Mouse (Mus musculus): ENCODE results near the gene Nol3.

Nol3 gene

DNA sequence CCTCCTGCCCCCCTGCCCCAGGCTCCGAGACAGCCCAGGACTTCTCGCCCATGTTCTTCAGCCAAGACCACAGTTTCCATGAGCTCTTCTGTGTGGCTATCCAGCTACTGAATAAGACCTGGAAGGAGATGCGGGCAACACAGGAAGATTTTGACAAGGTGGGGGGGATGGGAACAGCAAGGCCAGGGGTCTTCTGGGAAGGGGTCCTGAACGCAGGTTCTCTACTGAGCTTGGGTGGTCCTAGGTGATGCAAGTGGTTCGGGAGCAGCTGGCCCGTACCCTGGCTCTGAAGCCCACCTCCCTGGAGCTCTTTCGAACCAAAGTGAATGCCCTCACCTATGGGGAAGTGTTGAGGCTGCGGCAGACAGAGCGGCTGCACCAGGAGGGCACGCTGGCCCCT is 32.5 kb downstream of the Nol3 start:
- no peak for DNase-seq (ENCODE audit: low read depth, low spot score)

- no peak for DNase-seq (ENCODE audit: low read depth, low spot score)
These were observed 33.4 kb downstream of the Nol3 start for GRCm38 (mm10) chr8:105309142-105309847.

- DNase-seq (ENCODE audit: low read depth, low spot score) = no peak
These were observed 34.2 kb downstream of the Nol3 start for GRCm38 (mm10) chr8:105310118-105310517.

GRCm38 (mm10) chr8:105311718-105312117 is 35.8 kb downstream of the Nol3 start:
- DNase-seq (ENCODE audit: low read depth, low spot score) = no peak

DNA sequence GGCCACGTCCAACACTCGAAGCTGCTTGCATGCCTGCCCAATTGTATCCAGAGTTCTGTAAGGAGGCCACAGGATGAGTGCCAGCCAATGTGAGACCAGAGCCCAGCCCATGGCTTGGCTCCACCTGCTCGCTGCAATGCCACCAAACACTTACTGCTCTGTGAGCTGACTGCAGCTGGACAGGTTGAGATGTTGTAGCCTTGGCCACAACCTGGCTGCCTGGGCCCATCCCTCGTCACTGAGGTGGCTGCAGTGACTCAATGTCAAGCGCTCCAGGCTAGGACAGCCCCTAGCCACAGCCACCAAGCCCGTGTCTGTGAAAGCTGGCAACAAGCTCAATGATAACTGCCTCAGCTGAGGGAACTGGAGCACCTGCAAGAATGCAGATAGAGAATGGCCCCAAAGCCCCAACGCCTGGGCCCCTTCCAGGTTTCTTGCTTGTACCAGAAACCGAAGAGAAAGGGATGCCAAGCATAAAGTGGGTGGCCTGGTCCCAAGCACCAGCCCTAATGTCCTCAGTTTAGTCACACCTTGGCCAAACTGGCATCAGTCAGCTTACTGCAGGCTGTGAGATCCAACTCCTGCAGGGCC is 37.0 kb downstream of the Nol3 start:
- DNase-seq (ENCODE audit: low read depth, low spot score) = no peak

GRCm38 (mm10) chr8:105313622-105314402 is 37.9 kb downstream of the Nol3 start:
- no peak for DNase-seq (ENCODE audit: low read depth, low spot score)

- DNase-seq (ENCODE audit: low read depth, low spot score) = no peak
These were observed 39.3 kb downstream of the Nol3 start for GRCm38 (mm10) chr8:105315073-105315769.

DNA sequence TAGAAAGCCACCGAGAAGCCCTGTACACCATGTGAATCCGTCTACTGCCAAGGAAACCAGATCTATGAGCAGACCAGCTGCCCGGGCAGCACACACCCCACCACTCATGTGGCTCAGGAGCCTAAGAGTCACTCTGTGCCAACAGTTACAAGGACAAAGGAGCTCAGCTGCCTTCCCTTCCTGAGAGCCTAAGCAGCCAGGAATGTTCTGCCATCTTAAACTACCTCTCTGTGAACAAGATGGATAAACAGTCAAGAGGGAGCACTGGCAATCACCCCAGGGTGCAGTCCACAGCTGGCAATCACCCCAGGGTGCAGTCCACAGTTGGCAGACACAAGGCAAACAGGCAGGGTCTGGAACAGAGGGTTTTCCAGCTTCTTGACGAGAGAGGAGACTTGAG is 42.0 kb downstream of the Nol3 start:
- DNase-seq (ENCODE audit: low read depth, low spot score) = peak; percentile 79

GRCm38 (mm10) chr8:105318662-105319190 is 42.8 kb downstream of the Nol3 start:
- DNase-seq (ENCODE audit: low read depth, low spot score) = no peak

DNA sequence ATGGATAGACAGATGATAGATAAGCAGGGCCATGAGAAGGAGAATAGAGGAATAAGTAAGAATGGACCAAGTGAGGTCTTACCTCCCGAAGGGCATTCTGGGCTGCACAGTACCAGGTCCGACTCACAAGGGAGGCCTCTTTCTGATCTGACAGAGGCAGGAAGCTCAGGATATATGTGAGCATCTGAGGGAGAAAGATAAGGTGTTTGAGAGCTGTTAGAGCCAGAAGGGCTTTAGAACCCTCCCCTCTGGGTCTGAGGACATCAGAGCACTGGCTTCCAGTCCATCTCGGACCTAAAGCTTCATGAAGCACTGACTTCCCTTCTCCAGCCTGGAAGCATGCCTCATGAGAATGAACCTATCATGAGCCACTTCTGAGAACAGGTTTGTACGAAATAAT is 47.2 kb downstream of the Nol3 start:
- no peak for DNase-seq (ENCODE audit: low read depth, low spot score)

GRCm38 (mm10) chr8:105325641-105326093 is 49.7 kb downstream of the Nol3 start:
- no peak for DNase-seq (ENCODE audit: low read depth, low spot score)

DNA sequence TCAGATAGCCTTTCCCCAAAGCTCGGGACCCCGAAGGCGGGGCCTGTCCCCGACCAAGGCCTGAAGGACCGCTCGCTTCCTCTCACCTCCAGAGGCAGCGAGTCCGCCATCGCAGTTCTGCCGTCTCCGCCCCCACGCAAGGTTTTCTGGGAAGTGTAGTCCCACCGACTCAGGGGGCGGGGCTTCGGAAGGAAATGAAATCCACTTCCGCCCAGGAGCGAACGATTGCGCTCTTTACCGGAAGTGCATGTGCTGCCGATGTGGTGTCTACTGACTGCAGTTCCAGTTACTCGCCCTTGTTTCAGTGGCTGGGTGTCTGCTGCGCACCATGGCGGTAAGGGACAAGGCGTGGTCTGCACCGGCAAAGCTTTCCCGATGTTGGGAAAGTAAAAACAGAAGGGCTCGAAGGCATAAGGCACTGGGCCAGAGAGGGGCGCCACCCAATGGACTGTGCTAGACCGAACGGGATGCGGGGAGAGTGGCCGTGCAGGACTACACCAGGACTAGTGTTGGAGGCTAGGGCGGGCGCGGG is 50.3 kb downstream of the Nol3 start, which contains the start of the genes Lrrc29 and Tmem208:
Lrrc29 (minus strand) TSS at position 138 of the 532 bp plus-strand sequence.
Tmem208 (plus strand) TSS at position 214 of the 532 bp plus-strand sequence.
- DNase-seq (ENCODE audit: low read depth, low spot score) = peak; percentile 92

GRCm38 (mm10) chr8:105326968-105327367 is 51.0 kb downstream of the Nol3 start:
- no peak for DNase-seq (ENCODE audit: low read depth, low spot score)

DNA sequence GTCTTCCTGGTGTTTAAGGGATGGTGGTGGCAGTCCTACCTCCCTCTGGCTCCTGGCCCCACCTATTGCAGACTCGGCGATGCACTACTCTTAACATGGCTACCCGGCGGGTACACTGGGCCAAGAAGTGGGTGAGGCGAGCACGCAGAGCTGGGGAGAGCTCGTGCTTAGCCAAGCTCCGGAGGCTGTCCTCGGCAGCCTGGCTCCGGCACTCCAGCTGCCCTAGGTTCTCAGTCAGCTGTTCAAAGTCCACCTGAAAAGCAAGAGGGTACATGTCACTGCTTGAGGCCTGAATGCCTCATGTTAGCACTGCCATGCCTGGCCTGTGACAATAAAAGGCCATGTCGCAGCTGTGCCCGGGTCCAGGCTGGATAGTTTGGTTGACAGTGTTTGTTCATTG is 54.4 kb downstream of the Nol3 start:
- no peak for DNase-seq (ENCODE audit: low read depth, low spot score)

DNA sequence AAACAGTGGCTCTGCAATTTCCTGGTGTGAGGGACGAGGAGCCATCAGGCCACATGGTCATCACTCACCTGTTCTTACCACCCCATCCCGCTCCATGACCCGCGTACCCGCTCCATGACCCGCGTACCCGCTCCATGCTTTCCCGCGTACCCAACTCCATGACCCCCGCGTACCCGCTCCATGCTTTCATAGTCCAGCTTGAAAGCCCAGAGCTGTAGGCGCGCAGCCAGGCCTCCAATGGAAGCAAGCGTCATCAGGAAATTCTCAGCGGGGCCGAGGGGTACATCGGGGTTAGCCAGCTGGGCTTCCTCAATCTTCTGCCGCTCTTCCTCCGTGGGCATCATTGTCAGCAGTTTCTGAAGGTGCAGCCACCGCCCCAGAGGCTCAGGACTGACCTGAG is 55.5 kb downstream of the Nol3 start:
- no peak for DNase-seq (ENCODE audit: low read depth, low spot score)

Data from skeletal muscle tissue, adult 2 months (tissue).